ENCODE assay signal across 16 mouse cellular contexts in the genomic region with DNA sequence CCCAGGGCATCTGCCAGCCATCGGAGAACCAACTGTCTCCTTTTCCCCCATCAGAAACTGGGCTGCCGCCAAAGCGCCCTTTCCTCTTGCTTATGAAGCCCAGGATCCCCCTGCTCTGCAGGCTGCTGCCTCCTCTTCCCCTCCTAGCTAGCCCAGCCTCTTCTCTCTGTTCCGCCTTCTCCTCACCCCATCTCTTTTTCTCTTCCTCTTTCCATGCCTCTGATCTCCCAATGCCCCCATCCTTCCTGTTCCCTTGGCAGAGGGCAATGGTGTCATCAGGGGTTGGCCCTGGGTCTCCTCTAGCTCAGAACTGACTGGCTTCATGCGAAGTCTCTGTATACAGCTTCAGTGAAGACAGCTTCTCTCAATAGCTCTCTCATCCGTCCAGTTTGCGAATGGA.
DNase-seq lines count a peak whose midpoint lies in the region; ATAC-seq lines count a peak whose summit lies in the region.
"Had no signal": no experiment of that assay in that cellular context is flagged by ENCODE, and none has a peak within 500 bp of the region (broad histone marks: within the 10 kb centered on the region; RNA-seq: fewer than 3 reads in every experiment).

No protein-coding gene starts in this region.

- ATAC-seq in common myeloid progenitor, adult 5-6 weeks (replicated peaks; ENCODE audit: low read depth, poor library complexity, severe bottlenecking): peak; percentile 98
- ATAC-seq: CD4-positive, CD25-positive, alpha-beta regulatory T cell, adult 4 months; midbrain, embryonic 13.5 days had no signal

- DNase-seq in kidney, adult 9 months: peak; percentile 21
- DNase-seq in kidney, adult 18-20 months: no peak
- DNase-seq in lung, postnatal 36 days: peak; percentile 27
- DNase-seq in lung, postnatal 14 days: no peak
- DNase-seq in skeletal muscle tissue, adult 2 months (ENCODE audit: low read depth, low spot score): peak; percentile 52
- DNase-seq in adrenal gland, adult 18-20 months (ENCODE audit: low spot score in 2 of 2): no peak
- DNase-seq: adrenal gland, postnatal 36 days; cerebellum, adult 11 months; gastrocnemius, postnatal 36 days; kidney, postnatal 36 days; lung, postnatal 10 days; right cerebral cortex, postnatal 14 days; thymus, adult 18-20 months had no signal

Comparison
In these comparisons a context has a peak if more than half of its experiments do, and no peak if none do; other contexts are left out.
1. DNase-seq: peak in kidney, adult 9 months (single experiment), lung, postnatal 36 days (single experiment) and skeletal muscle tissue, adult 2 months (single experiment); none in kidney, adult 18-20 months (single experiment), lung, postnatal 14 days (single experiment) and adrenal gland, adult 18-20 months (0 of 2).